Comparison of ENCODE assay signal across 15 mouse cellular contexts in the genomic region with DNA sequence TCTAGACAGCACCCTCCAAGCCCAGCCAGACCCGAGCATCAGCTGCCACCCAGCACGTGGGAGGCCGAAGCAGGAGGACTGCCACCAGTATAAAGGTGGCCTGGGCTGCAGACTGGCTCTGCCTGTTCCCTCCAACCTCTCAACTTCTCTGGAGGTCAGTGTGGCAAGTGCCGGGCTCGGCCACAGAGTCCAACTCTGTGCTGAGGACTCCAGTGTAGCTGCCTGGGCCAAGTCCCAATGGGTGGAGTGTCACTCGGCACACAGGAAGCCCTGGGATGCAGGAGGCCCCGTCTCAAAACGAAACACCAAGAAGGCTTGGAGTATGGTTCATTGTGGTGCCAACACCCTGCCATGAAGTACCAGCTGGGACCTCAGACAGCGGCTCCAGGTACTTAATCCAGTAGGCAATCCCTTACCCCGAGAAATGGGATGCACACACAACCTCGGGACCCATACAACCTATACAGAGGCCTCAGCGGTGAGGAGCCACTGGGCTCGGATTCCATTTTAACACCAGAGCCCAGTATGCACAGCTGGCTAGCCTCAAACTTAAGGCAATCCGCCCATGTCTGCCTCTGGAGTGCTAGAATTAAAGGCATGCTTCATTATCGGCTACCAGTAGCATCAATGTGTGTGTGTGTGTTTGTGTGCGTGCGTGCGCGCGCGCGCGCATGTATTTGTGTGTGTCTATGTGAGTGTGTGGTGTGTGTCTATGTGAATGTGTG. TPM values are rescaled to one million over a fixed set of nuclear protein-coding genes. Genes with fewer than 3 reads are reported as not detected.
A peak's percentile ranks its signal among the peaks of the same experiment; 100 is the strongest.
DNase-seq lines count a peak whose midpoint lies in the region; ATAC-seq and TF ChIP-seq lines count a peak whose summit lies in the region.
"Had no signal": no experiment of that assay in that cellular context is flagged by ENCODE, and none has a peak within 500 bp of the region (broad histone marks: within the 10 kb centered on the region; RNA-seq: fewer than 3 reads in every experiment).

No protein-coding gene starts in this region.

- no peak overlapping the region for H3K4me3 ChIP-seq in liver, embryonic 11.5 days (ENCODE audit: low read depth, low read length)
- no peak overlapping the region for H3K4me3 ChIP-seq in liver, postnatal 0 days (ENCODE audit: low read depth, low read length)
- H3K4me3 ChIP-seq in embryonic facial prominence, embryonic 15.5 days (replicated peaks): no peak overlapping the region
- H3K4me3 ChIP-seq: hindbrain, embryonic 15.5 days; limb, embryonic 15.5 days had no signal

- no peaks in the 10 kb centered on the region for H3K9me3 ChIP-seq in liver, embryonic 11.5 days (ENCODE audit: control insufficient read depth, low read length)
- no peaks in the 10 kb centered on the region for H3K9me3 ChIP-seq in liver, postnatal 0 days (ENCODE audit: low read length)
- no peaks in the 10 kb centered on the region for H3K9me3 ChIP-seq in embryonic facial prominence, embryonic 15.5 days (replicated peaks)
- H3K9me3 ChIP-seq: hindbrain, embryonic 15.5 days; limb, embryonic 15.5 days had no signal

- 0 out of 2 replicates have a peak overlapping the region, but pooled peaks have one; percentile 8 for H3K9ac ChIP-seq in liver, embryonic 11.5 days (ENCODE audit: low read depth, low read length)
- H3K9ac ChIP-seq in liver, postnatal 0 days (replicated peaks): no peak overlapping the region; the same call in 1 of the 2 replicates
- H3K9ac ChIP-seq in embryonic facial prominence, embryonic 15.5 days: peak overlapping the region; percentile 12; the same call in 1 of the 2 replicates
- H3K9ac ChIP-seq: hindbrain, embryonic 15.5 days; limb, embryonic 15.5 days had no signal

- H3K4me1 ChIP-seq in liver, embryonic 11.5 days (replicated peaks; ENCODE audit: control insufficient read depth, insufficient read depth, low read length): peaks cover 7% of the 10 kb centered on the region
- peaks cover 10% of the 10 kb centered on the region for H3K4me1 ChIP-seq in liver, postnatal 0 days (ENCODE audit: insufficient read depth)
- peaks cover 32% of the 10 kb centered on the region for H3K4me1 ChIP-seq in embryonic facial prominence, embryonic 15.5 days

- H3K27me3 ChIP-seq in liver, embryonic 11.5 days (replicated peaks; ENCODE audit: control insufficient read depth, insufficient read depth, low read length): no peaks in the 10 kb centered on the region
- no peaks in the 10 kb centered on the region for H3K27me3 ChIP-seq in liver, postnatal 0 days (ENCODE audit: insufficient read depth, low read length)
- H3K27me3 ChIP-seq in embryonic facial prominence, embryonic 15.5 days: no peaks in the 10 kb centered on the region
- H3K27me3 ChIP-seq: hindbrain, embryonic 15.5 days; limb, embryonic 15.5 days had no signal

- WGBS in liver, embryonic 11.5 days: 93% methylated on average over 23 of the region's 23 CpGs
- 90% methylated on average over 23 of the region's 23 CpGs for WGBS in liver, postnatal 0 days (ENCODE audit: insufficient replicate concordance)
- WGBS in embryonic facial prominence, embryonic 15.5 days: 93% methylated on average over 23 of the region's 23 CpGs

- TF ChIP-seq EP300 in liver, postnatal 0 days (IDR thresholded peaks at IDR 0.05; ENCODE audit: low read depth): no peak

- H3K4me2 ChIP-seq in liver, embryonic 11.5 days: no peak overlapping the region
- H3K4me2 ChIP-seq in liver, postnatal 0 days (ENCODE audit: low read depth, low read length): no peak overlapping the region
- H3K4me2 ChIP-seq in embryonic facial prominence, embryonic 15.5 days (replicated peaks): no peak overlapping the region
- H3K4me2 ChIP-seq: limb, embryonic 15.5 days had no signal

- no peak for ATAC-seq in liver, embryonic 11.5 days (replicated peaks; ENCODE audit: low FRiP score)
- ATAC-seq in liver, postnatal 0 days: no peak
- ATAC-seq in embryonic facial prominence, embryonic 15.5 days (ENCODE audit: insufficient number of reproducible peaks, low FRiP score, low TSS enrichment, low read depth): no peak

- peaks cover 4% of the 10 kb centered on the region; the same call in 1 of the 2 replicates for H3K36me3 ChIP-seq in liver, embryonic 11.5 days (ENCODE audit: control insufficient read depth, insufficient read depth, low read length)
- H3K36me3 ChIP-seq in liver, postnatal 0 days (replicated peaks; ENCODE audit: insufficient read depth, low read length): no peaks in the 10 kb centered on the region
- H3K36me3 ChIP-seq in embryonic facial prominence, embryonic 15.5 days: peaks cover 3% of the 10 kb centered on the region; the same call in 1 of the 2 replicates
- H3K36me3 ChIP-seq: hindbrain, embryonic 15.5 days had no signal

- DNase-seq in heart, adult 11 months: peak; percentile 93
- DNase-seq in heart, postnatal 25 days (ENCODE audit: low spot score): no peak
- DNase-seq in liver, embryonic 11.5 days (ENCODE audit: low spot score): no peak
- DNase-seq in liver, postnatal 0 days: no peak
- peak; percentile 33 to 51 for DNase-seq in adrenal gland, postnatal 36 days
- no peak for DNase-seq in thymus, adult 18-20 months
- DNase-seq in thymus, postnatal 14 days: no peak
- DNase-seq: cerebellum, adult 18-20 months; kidney, postnatal 10 days; lung, postnatal 36 days; right cerebral cortex, adult 18-20 months had no signal

- intact Hi-C loops in heart, postnatal 25 days (cut with DNase I): no loop called here

- TF ChIP-seq CTCF in liver, postnatal 0 days (IDR thresholded peaks at IDR 0.05; ENCODE audit: low read depth): no peak

- H3K27ac ChIP-seq in liver, embryonic 11.5 days (ENCODE audit: low read depth, low read length): no peak overlapping the region
- H3K27ac ChIP-seq in liver, postnatal 0 days (ENCODE audit: low read depth): no peak overlapping the region
- H3K27ac ChIP-seq in embryonic facial prominence, embryonic 15.5 days (replicated peaks): no peak overlapping the region
- H3K27ac ChIP-seq: hindbrain, embryonic 15.5 days; limb, embryonic 15.5 days had no signal

RNA-seq across cellular contexts. Expression of a gene that starts 2.4 kb away (rescaled TPM):
- total RNA-seq in heart, postnatal 25 days (2021): 10 to 100 TPM; 86.7 to 93.2 TPM
- polyA plus RNA-seq in liver, embryonic 11.5 days (2014; fragmentation: Nextera tagmentation; extraction: Ambion mirVana): 147 and 153 TPM in 2 replicates
- 50.2 and 50.6 TPM in 2 replicates for polyA plus RNA-seq in liver, postnatal 0 days (2015; fragmentation: Nextera tagmentation; extraction: Ambion mirVana)
- 100 to 1,000 TPM; 223 to 227 TPM for total RNA-seq in adrenal gland, postnatal 36 days (2021)
- polyA plus RNA-seq in embryonic facial prominence, embryonic 15.5 days (2015; fragmentation: Nextera tagmentation; extraction: Ambion mirVana): 199 and 216 TPM in 2 replicates

RNA-seq across cellular contexts. Expression of a gene that starts 12.3 kb away (rescaled TPM):
- total RNA-seq in heart, postnatal 25 days (2021): 10 to 100 TPM; 12.3 to 13.2 TPM
- polyA plus RNA-seq in liver, embryonic 11.5 days (2014; fragmentation: Nextera tagmentation; extraction: Ambion mirVana): 80.3 and 84.0 TPM in 2 replicates
- polyA plus RNA-seq in liver, postnatal 0 days (2015; fragmentation: Nextera tagmentation; extraction: Ambion mirVana): 7.4 and 8.1 TPM in 2 replicates
- 10 to 100 TPM; 51.5 to 56.6 TPM for total RNA-seq in adrenal gland, postnatal 36 days (2021)
- 81.3 and 87.7 TPM in 2 replicates for polyA plus RNA-seq in embryonic facial prominence, embryonic 15.5 days (2015; fragmentation: Nextera tagmentation; extraction: Ambion mirVana)

RNA-seq across cellular contexts. Expression of a gene that starts 20.3 kb away (rescaled TPM):
- total RNA-seq in heart, postnatal 25 days (2021): 10 to 100 TPM; 14.0 to 14.3 TPM
- 9.1 and 9.4 TPM in 2 replicates for polyA plus RNA-seq in liver, embryonic 11.5 days (2014; fragmentation: Nextera tagmentation; extraction: Ambion mirVana)
- 4.6 and 4.7 TPM in 2 replicates for polyA plus RNA-seq in liver, postnatal 0 days (2015; fragmentation: Nextera tagmentation; extraction: Ambion mirVana)
- total RNA-seq in adrenal gland, postnatal 36 days (2021): 10 to 100 TPM; 33.2 to 68.5 TPM
- 21.7 and 22.7 TPM in 2 replicates for polyA plus RNA-seq in embryonic facial prominence, embryonic 15.5 days (2015; fragmentation: Nextera tagmentation; extraction: Ambion mirVana)

RNA-seq across cellular contexts. Expression of a gene that starts 32.1 kb away (rescaled TPM):
- not detected for total RNA-seq in heart, postnatal 25 days (2021)
- polyA plus RNA-seq in liver, embryonic 11.5 days (2014; fragmentation: Nextera tagmentation; extraction: Ambion mirVana): 0.45 TPM in 1 of 2 replicates, not detected in the other
- not detected in 2 replicates for polyA plus RNA-seq in liver, postnatal 0 days (2015; fragmentation: Nextera tagmentation; extraction: Ambion mirVana)
- total RNA-seq in adrenal gland, postnatal 36 days (2021): 1 to 10 TPM; 1.2 to 1.5 TPM
- polyA plus RNA-seq in embryonic facial prominence, embryonic 15.5 days (2015; fragmentation: Nextera tagmentation; extraction: Ambion mirVana): 1.4 and 1.9 TPM in 2 replicates
- polyA plus RNA-seq: gonadal fat pad, adult 2 months had no signal

RNA-seq across cellular contexts. Expression of a gene that starts 41.1 kb away (rescaled TPM):
- total RNA-seq in heart, postnatal 25 days (2021): 1 to 10 TPM in 1 of 2 experiments, under 1 TPM in 1; 0.87 to 1.2 TPM
- 17.3 and 17.6 TPM in 2 replicates for polyA plus RNA-seq in liver, embryonic 11.5 days (2014; fragmentation: Nextera tagmentation; extraction: Ambion mirVana)
- polyA plus RNA-seq in liver, postnatal 0 days (2015; fragmentation: Nextera tagmentation; extraction: Ambion mirVana): 181 and 183 TPM in 2 replicates
- 1 to 10 TPM in 1 of 2 experiments, under 1 TPM in 1; 0.36 to 2.1 TPM for total RNA-seq in adrenal gland, postnatal 36 days (2021)
- polyA plus RNA-seq in embryonic facial prominence, embryonic 15.5 days (2015; fragmentation: Nextera tagmentation; extraction: Ambion mirVana): 0.89 and 0.92 TPM in 2 replicates

Comparison
In these comparisons a context has a peak if more than half of its experiments do, and no peak if none do; other contexts are left out.
1. DNase-seq: peak in heart, adult 11 months (single experiment) and adrenal gland, postnatal 36 days (2 of 2); none in heart, postnatal 25 days (single experiment), liver, embryonic 11.5 days (single experiment), liver, postnatal 0 days (single experiment), thymus, adult 18-20 months (0 of 2) and thymus, postnatal 14 days (single experiment).